Mouse (Mus musculus) midbrain, postnatal 0 days (tissue): ENCODE measurements around the gene Nmrk2. TPM values are rescaled to one million over a fixed set of nuclear protein-coding genes. Genes with fewer than 3 reads are reported as not detected.

Source experiments
- ATAC-seq: fragments of 200-750 bp; cut with Nextera tagmentation; 2 replicates; pipeline ENCODE4 v1.8.0; 2017; ENCODE audit warnings: moderate number of reproducible peaks, mild to moderate bottlenecking, moderate TSS enrichment, moderate library complexity; ENCODE audit not compliant: low FRiP score
- DNase-seq: peaks from one replicate; pipeline ENCODE4 v3.0.0-alpha.2; 2015; ENCODE audit warnings: low spot score
- H3K27ac ChIP-seq: fragments of 300-500 bp; sonication (generic); 2 replicates; pipeline ENCODE4 v1.5.1; 2014; ENCODE audit warnings: low read depth, mild to moderate bottlenecking, low read length, mixed read lengths
- H3K27me3 ChIP-seq: fragments of 300-500 bp; sonication (generic); 2 replicates; pipeline ENCODE4 v1.6.1; 2014; ENCODE audit warnings: low read length, control low read depth, mixed read lengths; ENCODE audit not compliant: insufficient read depth
- H3K36me3 ChIP-seq: fragments of 300-500 bp; sonication (generic); 2 replicates; pipeline ENCODE4 v1.6.1; 2014; ENCODE audit warnings: low read length, control low read depth, mixed read lengths; ENCODE audit not compliant: insufficient read depth
- H3K4me1 ChIP-seq: fragments of 300-500 bp; sonication (generic); 2 replicates; pipeline ENCODE4 v1.6.1; 2014; ENCODE audit warnings: mild to moderate bottlenecking, control low read depth, antibody characterized with exemption, low read length, mixed read lengths; ENCODE audit not compliant: insufficient read depth
- H3K4me2 ChIP-seq: fragments of 300-500 bp; sonication (generic); 2 replicates; pipeline ENCODE4 v1.6.1; 2014; ENCODE audit warnings: low read depth, mild to moderate bottlenecking, low read length, mixed read lengths; ENCODE audit not compliant: poor library complexity, severe bottlenecking
- H3K4me3 ChIP-seq: fragments of 300-500 bp; sonication (generic); 2 replicates; pipeline ENCODE4 v1.5.1; 2014; ENCODE audit warnings: low read depth, mild to moderate bottlenecking, low read length, moderate library complexity
- H3K9ac ChIP-seq: fragments of 300-500 bp; sonication (generic); replicated peaks from 2 replicates; pipeline ENCODE4 v1.6.1; 2014; ENCODE audit warnings: mild to moderate bottlenecking, low read length, moderate library complexity, mixed read lengths; ENCODE audit not compliant: poor library complexity, severe bottlenecking
- H3K9me3 ChIP-seq: fragments of 300-500 bp; sonication (generic); 2 replicates; pipeline ENCODE4 v1.6.1; 2016; ENCODE audit warnings: low read length, control low read depth
- CTCF ChIP-seq: IDR thresholded peaks from 2 replicates; pipeline ENCODE4 v1.5.1; 2016; ENCODE audit warnings: antibody characterized with exemption, mild to moderate bottlenecking
- WGBS: fragments of 180-500 bp; shearing (Covaris S2); extraction: QIAGEN DNeasy Blood & Tissue Kit; methylation state at CpG from one replicate; pipeline ENCODE4 v1.1.7; 2014; 5-methylcytosine and 5-hydroxymethylcytosine counted together
- polyA plus RNA-seq: library from polyadenylated mRNA; unstranded; fragments of >200 nt; fragmentation: Nextera tagmentation; extraction: Ambion mirVana; gene quantifications from 2 replicates; pipeline ENCODE4 v1.2.1, GENCODE M21; 2015
- total RNA-seq: library from RNA; depleted of rRNA; stranded (reverse); fragments of >200 nt; gene quantifications from 2 replicates; pipeline ENCODE4 v1.2.3, GENCODE M21; 2014

Gene Nmrk2
- total and polyA plus RNA-seq, 2 experiments from 2014 or later: 0.14 TPM; not detected in 1

GRCm38 (mm10) chr10:81197305-81197704, 4.5 kb downstream of the Nmrk2 start:
- ATAC-seq: no peak
- Histone ChIP-seq H3K36me3 (no peaks in the 10 kb centered on the region), H3K4me1 (no peaks in the 10 kb centered on the region), H3K9ac (no peak overlapping the region), H3K4me3 (no peak overlapping the region), H3K27me3 (peaks cover 17% of the 10 kb centered on the region), H3K9me3 (no peaks in the 10 kb centered on the region), H3K27ac (no peak overlapping the region), H3K4me2 (no peak overlapping the region)
- no peak for TF ChIP-seq CTCF
- no peak for DNase-seq
- whole genome bisulfite sequencing: 58% methylated on average over 6 of the region's 6 CpGs

- H3K4me1 ChIP-seq: peaks cover 4% of the 10 kb centered on the region
- H3K4me3 ChIP-seq: no peak overlapping the region
- no peak for DNase-seq
- H3K27ac ChIP-seq: no peak overlapping the region
- H3K36me3 ChIP-seq: no peaks in the 10 kb centered on the region
- no peaks in the 10 kb centered on the region for H3K9me3 ChIP-seq
- no peak for TF ChIP-seq CTCF
- no peak overlapping the region for H3K4me2 ChIP-seq
- H3K9ac ChIP-seq: no peak overlapping the region
- ATAC-seq: no peak
- H3K27me3 ChIP-seq: peaks cover 17% of the 10 kb centered on the region
- 63% methylated on average over 11 of the region's 11 CpGs for WGBS
These were observed 5.3 kb downstream of the Nmrk2 start for GRCm38 (mm10) chr10:81196470-81197065.

- Histone ChIP-seq H3K9ac (no peak overlapping the region), H3K27ac (no peak overlapping the region), H3K27me3 (peaks cover 17% of the 10 kb centered on the region), H3K4me2 (no peak overlapping the region), H3K9me3 (no peaks in the 10 kb centered on the region), H3K36me3 (peaks cover 9% of the 10 kb centered on the region), H3K4me1 (peaks cover 4% of the 10 kb centered on the region), H3K4me3 (no peak overlapping the region)
- DNase-seq: no peak
- no peak for ATAC-seq
- WGBS: 69% methylated on average over 4 of the region's 4 CpGs
- TF ChIP-seq CTCF: no peak
These were observed 6.6 kb downstream of the Nmrk2 start for GRCm38 (mm10) chr10:81195300-81195699.

GRCm38 (mm10) chr10:81193991-81194774, 7.7 kb downstream of the Nmrk2 start:
- Histone ChIP-seq H3K4me1 (peaks cover 4% of the 10 kb centered on the region), H3K27me3 (peaks cover 17% of the 10 kb centered on the region), H3K9ac (no peak overlapping the region; the same call in 1 of the 2 replicates), H3K27ac (no peak overlapping the region), H3K4me2 (0 out of 2 replicates have a peak overlapping the region, but pooled peaks have one; percentile 18), H3K4me3 (no peak overlapping the region), H3K9me3 (no peaks in the 10 kb centered on the region), H3K36me3 (peaks cover 11% of the 10 kb centered on the region)
- 15% methylated on average over 37 of the region's 37 CpGs for WGBS
- no peak for TF ChIP-seq CTCF
- DNase-seq: no peak
- no peak for ATAC-seq

GRCm38 (mm10) chr10:81192968-81193501, 8.8 kb downstream of the Nmrk2 start:
- Histone ChIP-seq H3K27ac (peak overlapping the region; percentile 92), H3K9ac (peak overlapping the region; percentile 45), H3K4me1 (peaks cover 4% of the 10 kb centered on the region), H3K4me3 (peak overlapping the region; percentile 46), H3K36me3 (peaks cover 11% of the 10 kb centered on the region), H3K27me3 (peaks cover 17% of the 10 kb centered on the region), H3K4me2 (peak overlapping the region; percentile 57), H3K9me3 (no peaks in the 10 kb centered on the region)
- no peak; the same call in 1 of the 2 replicates for TF ChIP-seq CTCF
- ATAC-seq: peak; percentile 57
- peak; percentile 54 for DNase-seq
- 2% methylated on average over 19 of the region's 19 CpGs for WGBS
